Mouse (Mus musculus): ENCODE results near the gene Apba2. TPM values are rescaled to one million over a fixed set of nuclear protein-coding genes. Genes with fewer than 3 reads are reported as not detected.
A peak's percentile ranks its signal among the peaks of the same experiment; 100 is the strongest.

Apba2 gene
- total RNA-seq, 2 experiments from 2014 or later: 0.45 to 0.67 TPM

GRCm38 (mm10) chr7:64582358-64582757 is 80.9 kb downstream of the Apba2 start:
- no peak for DNase-seq
- intact Hi-C loops (cut with DNase I): no loop called here

DNA sequence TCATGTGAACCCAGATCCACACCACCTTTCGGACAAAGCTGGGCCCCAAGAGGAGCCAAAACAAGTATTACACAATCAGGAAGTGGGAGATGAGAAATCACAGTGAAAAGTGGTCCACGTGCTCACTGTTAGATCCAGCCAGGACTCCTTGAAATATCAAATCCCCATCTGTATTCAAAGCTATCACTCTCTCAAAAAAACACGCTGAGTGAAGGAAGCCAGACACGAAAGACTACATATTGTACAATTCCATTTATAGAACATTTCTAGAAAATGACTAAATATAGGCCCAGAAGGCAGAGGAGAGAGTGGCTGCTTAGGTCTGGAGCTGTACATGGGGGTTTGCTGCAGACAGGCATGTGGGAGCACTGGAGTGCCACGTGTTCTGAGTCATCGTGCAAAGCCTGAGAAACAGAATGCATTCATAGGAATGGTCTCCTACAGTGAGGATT is 82.2 kb downstream of the Apba2 start:
- DNase-seq: no peak
- intact Hi-C loops (cut with DNase I): no loop called here

- DNase-seq: no peak
- intact Hi-C loops (cut with DNase I): no loop called here
These were observed 84.6 kb downstream of the Apba2 start for GRCm38 (mm10) chr7:64586133-64586532.

DNA sequence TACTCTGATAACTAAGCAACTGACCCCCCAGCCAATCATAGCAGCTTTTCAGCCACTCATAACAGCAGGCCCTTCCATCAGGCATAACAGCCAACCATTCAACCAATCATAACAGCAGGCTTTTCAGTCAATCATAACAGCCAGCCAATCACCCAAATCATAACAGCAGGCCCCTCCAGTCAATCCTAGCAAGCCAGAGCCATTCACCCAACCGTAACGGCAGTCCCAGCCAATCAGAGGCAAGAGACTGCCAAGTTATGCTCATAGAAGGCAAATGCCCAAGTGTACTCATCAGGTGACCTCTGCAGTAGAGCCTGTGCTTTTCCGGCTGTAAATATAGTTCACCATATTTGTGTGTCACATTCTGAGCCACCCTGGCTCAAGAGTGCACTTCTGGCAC is 85.1 kb downstream of the Apba2 start:
- intact Hi-C loops (cut with DNase I): no loop called here
- no peak for DNase-seq

DNA sequence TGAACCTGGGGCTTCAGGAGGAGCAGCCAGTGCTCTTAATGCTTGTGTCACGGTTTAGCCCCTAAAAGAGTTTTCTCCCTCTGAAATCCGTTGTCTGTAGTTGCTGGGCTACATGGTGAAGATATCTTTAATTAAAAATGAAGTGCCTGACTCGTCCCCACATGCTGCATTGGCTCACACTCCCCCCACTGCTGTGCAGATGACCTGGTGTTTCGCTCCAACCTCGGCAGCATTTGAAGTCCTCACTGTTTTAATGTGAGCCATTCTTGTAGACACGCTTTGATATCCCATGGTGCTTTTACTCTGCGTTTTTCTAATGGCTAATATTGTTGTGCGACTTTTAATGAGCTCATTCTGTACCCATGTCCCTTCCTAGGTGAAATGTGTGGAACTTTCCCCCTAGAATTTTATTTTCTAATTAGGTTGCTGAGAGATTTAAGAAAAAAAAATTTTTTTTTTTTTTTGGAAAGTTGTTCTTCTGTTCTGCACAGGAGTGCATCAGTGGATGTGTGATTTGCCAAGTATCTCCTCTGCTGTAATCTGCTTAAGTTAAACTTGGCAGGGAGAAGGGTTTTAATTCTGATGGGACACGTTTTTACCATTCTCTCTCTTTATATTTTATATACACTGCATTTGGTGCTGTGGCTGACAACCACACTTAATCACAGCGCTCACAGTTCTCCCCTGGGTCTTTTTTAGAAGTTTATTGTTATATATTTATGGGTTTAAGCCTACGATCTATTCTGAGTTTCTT is 87.3 kb downstream of the Apba2 start:
- intact Hi-C loops (cut with DNase I): no loop called here
- DNase-seq: no peak

GRCm38 (mm10) chr7:64595256-64595655 is 93.8 kb downstream of the Apba2 start:
- intact Hi-C loops (cut with DNase I): no loop called here
- no peak for DNase-seq

GRCm38 (mm10) chr7:64596652-64597051 is 95.1 kb downstream of the Apba2 start:
- DNase-seq: no peak
- intact Hi-C loops (cut with DNase I): no loop called here

GRCm38 (mm10) chr7:64609866-64610265 is 108.4 kb downstream of the Apba2 start:
- intact Hi-C loops (cut with DNase I): no loop called here
- no peak for DNase-seq

- peak in 1 of 2 experiments; percentile 8 for DNase-seq
- intact Hi-C loops (cut with DNase I): no loop called here
These were observed 109.4 kb downstream of the Apba2 start for GRCm38 (mm10) chr7:64610875-64611274.

DNA sequence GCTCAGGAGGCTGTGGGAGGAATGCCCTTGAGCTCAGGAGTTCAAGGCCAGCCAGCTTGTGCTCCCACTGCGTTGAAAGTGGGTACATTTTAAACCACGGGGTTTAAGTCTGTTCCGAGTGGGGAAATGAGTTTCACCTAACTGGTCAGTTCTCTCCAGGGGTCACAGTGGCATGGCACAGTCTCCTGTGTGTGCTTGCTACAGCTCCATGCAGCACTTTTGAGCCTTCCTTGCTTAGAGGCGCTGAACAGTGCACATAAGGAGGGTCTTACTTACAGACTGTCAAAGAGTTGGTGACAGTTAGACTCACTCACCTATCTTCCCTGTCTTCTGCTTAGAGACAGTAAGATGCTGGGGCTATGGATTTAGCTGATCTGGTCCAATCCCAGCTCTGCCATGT is 117.8 kb downstream of the Apba2 start:
- intact Hi-C loops (cut with DNase I): no loop called here

GRCm38 (mm10) chr7:64626494-64626893 is 125.0 kb downstream of the Apba2 start:
- intact Hi-C loops (cut with DNase I): no loop called here
- no peak for DNase-seq

More for the DNA sequence above, 117.8 kb downstream of the Apba2 start:
- no peak for DNase-seq

GRCm38 (mm10) chr7:64627972-64628655 is 126.6 kb downstream of the Apba2 start:
- intact Hi-C loops (cut with DNase I): no loop called here
- no peak for DNase-seq

GRCm38 (mm10) chr7:64630697-64631096 is 129.2 kb downstream of the Apba2 start:
- no peak for DNase-seq
- intact Hi-C loops (cut with DNase I): no loop called here

DNA sequence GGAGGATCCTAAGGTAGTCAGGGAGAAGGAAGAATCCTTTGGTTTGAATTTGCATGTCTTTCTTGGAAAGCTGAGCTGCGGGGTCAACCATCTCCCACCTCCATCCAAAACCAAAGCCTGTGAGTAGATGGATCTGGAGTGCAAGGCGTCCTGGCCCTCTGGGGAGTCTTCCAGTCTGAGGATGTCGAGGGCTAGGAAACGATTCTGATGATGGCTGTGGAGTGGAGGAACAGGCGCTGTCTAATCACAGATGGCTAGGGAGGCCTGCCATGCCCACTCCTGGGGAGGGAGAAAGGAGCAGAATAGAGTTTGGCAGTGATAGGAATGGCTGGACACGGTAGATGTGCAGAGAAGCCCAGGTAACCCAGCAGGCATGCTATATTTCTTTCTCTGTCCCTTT is 129.6 kb downstream of the Apba2 start:
- intact Hi-C loops (cut with DNase I): no loop called here

DNA sequence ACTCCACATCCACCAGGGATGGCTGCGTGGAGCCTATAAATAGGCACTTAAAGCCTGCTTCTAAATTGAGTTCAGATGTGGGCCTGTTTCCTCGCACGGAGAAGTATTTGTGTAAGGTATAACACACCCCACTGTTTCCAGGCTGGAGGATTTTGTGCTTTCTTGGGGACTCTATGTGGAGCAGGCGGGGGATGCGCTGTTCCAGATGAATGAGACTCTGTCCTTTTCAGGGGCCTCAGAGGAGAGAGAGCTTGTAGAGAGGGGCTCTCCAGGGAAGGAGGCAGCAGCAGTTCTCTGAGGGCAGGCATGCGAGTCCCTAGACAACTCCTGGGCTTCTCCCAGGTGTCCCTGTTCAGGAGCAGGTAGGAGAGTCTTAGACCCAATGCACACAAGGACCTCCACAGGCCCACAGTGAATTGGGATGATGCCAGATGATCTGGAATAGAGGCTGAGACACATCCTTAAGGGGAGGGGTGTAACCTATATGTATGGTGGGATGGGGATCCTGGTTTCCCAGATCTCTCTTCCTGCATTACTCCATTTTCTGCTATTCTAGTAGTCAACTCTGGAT is 130.4 kb downstream of the Apba2 start:
- intact Hi-C loops (cut with DNase I): no loop called here
- no peak for DNase-seq

More for the DNA sequence above, 129.6 kb downstream of the Apba2 start:
- no peak for DNase-seq

DNA sequence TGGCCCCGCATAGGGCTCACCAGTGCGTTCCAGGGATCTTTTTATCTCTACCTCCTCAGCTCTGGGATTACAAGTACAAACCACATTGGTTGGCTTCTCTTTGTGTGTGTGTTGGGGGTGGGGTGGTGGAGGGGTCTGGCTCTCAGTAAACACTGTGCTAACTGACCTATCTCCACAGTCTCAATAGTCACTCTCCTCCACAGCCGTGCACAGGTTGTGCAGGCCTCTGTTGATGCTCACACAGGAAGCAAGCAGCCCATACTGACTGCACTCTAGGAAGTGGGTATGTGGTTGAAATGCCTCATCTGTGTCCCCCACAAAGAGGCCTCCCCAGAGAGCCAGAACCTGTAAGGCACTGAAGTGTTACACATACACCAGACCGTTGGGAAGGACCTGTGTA is 131.7 kb downstream of the Apba2 start:
- DNase-seq: no peak
- intact Hi-C loops (cut with DNase I): no loop called here

DNA sequence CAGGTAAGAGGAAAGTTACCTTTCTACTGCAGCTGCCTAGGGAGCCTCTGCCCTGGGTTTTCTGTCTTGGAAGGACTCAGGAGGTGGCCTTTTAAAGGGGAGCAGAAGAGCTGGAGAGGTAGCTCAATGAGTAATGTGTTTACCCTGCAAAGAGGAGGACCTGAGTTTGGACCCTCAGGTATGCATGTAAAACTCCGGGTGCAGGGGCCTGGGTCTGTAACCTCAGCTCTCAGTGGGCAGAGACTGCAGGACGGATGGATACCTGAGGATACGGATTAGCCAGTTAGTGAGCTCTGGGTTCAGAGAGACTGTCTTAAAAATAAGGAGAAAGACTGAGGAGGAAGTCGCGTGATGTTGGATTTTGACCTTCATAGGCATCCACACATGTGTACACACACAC is 132.4 kb downstream of the Apba2 start:
- no peak for DNase-seq
- intact Hi-C loops (cut with DNase I): no loop called here

- DNase-seq: no peak
- intact Hi-C loops (cut with DNase I): no loop called here
These were observed 133.0 kb downstream of the Apba2 start for GRCm38 (mm10) chr7:64634482-64634881.

- DNase-seq: no peak
- intact Hi-C loops (cut with DNase I): no loop called here
These were observed 137.4 kb downstream of the Apba2 start for GRCm38 (mm10) chr7:64638922-64639321.

GRCm38 (mm10) chr7:64640651-64641050 is 139.1 kb downstream of the Apba2 start:
- intact Hi-C loops (cut with DNase I): no loop called here
- DNase-seq: no peak

GRCm38 (mm10) chr7:64642903-64643302 is 141.4 kb downstream of the Apba2 start:
- intact Hi-C loops (cut with DNase I): no loop called here
- DNase-seq: no peak

- no peak for DNase-seq
- intact Hi-C loops (cut with DNase I): no loop called here
These were observed 144.0 kb downstream of the Apba2 start for GRCm38 (mm10) chr7:64645458-64645857.
